22 mouse cellular contexts compared by ENCODE assay signal in the genomic region with DNA sequence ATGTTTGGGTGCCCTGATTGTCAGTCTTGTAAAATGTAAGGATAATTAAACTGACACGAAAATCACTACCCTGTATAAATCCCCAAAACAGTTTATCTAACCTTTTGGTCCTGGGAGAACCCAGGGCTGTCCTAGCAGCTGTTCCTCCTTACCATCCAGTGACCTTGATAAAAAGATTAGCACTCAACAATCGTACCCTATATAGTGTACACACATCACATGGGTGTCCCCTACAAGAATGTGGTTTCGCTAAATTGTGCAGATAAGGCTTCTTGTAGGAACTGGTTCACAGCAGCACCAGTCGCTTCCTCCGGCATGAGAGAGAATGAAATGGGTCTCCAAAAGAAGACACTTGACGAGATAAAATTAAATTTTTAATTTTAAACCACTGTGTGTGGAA. TPM values are rescaled to one million over a fixed set of nuclear protein-coding genes. Genes with fewer than 3 reads are reported as not detected.
"Had no signal": no experiment of that assay in that cellular context is flagged by ENCODE, and none has a peak within 500 bp of the region (broad histone marks: within the 10 kb centered on the region; RNA-seq: fewer than 3 reads in every experiment).

No protein-coding gene starts in this region.

- H3K9ac ChIP-seq: liver, embryonic 13.5 days; liver, embryonic 15.5 days; liver, postnatal 0 days; lung, embryonic 15.5 days; neural tube, embryonic 12.5 days had no signal

- H3K27ac ChIP-seq: liver, embryonic 13.5 days; liver, embryonic 15.5 days; lung, embryonic 15.5 days; macrophage; neural tube, embryonic 12.5 days had no signal

- H3K9me3 ChIP-seq: liver, embryonic 13.5 days; liver, embryonic 15.5 days; lung, embryonic 15.5 days; neural tube, embryonic 12.5 days had no signal

- H3K4me2 ChIP-seq: liver, embryonic 11.5 days; liver, embryonic 13.5 days; liver, embryonic 15.5 days; lung, embryonic 15.5 days; neural tube, embryonic 12.5 days had no signal

- H3K27me3 ChIP-seq: liver, embryonic 13.5 days; liver, embryonic 15.5 days; lung, embryonic 15.5 days; megakaryocyte, embryonic 14.5 days; neural tube, embryonic 12.5 days had no signal

- H3K4me1 ChIP-seq: liver, embryonic 13.5 days; liver, embryonic 15.5 days; lung, embryonic 15.5 days; megakaryocyte, embryonic 14.5 days had no signal

- H3K4me3 ChIP-seq: liver, embryonic 13.5 days; liver, embryonic 15.5 days; lung, embryonic 15.5 days; megakaryocyte, embryonic 14.5 days; neural tube, embryonic 12.5 days had no signal

- DNase-seq: liver; liver, embryonic 13.5 days; liver, postnatal 0 days; lung, adult 2 months; lung, postnatal 14 days; lung, postnatal 36 days; right cerebral cortex, postnatal 25 days; right cerebral cortex, postnatal 4 days; spleen, adult 18-20 months; thymus, adult 18-20 months; thymus, postnatal 14 days; thymus, postnatal 36 days had no signal

- ATAC-seq: liver, postnatal 0 days; lung, postnatal 0 days had no signal

- H3K36me3 ChIP-seq: liver, embryonic 13.5 days; liver, embryonic 15.5 days; lung, embryonic 15.5 days; neural tube, embryonic 12.5 days had no signal

RNA-seq across cellular contexts. Expression of a gene that starts 53.6 kb away (rescaled TPM):
- total RNA-seq: megakaryocyte progenitor cell, adult 5-6 weeks; monocyte, adult 5-6 weeks; neutrophil, adult 5-6 weeks had no signal
- polyA plus RNA-seq: macrophage had no signal
